Mouse (Mus musculus): ENCODE results near the gene Hist1h4h.
A peak's percentile ranks its signal among the peaks of the same experiment; 100 is the strongest.
"Not testable (repeated sequence)": the region's sequence is repeated elsewhere in the genome, so short reads cannot be mapped to it uniquely, and the experiment has no call there.

Gene Hist1h4h

DNA sequence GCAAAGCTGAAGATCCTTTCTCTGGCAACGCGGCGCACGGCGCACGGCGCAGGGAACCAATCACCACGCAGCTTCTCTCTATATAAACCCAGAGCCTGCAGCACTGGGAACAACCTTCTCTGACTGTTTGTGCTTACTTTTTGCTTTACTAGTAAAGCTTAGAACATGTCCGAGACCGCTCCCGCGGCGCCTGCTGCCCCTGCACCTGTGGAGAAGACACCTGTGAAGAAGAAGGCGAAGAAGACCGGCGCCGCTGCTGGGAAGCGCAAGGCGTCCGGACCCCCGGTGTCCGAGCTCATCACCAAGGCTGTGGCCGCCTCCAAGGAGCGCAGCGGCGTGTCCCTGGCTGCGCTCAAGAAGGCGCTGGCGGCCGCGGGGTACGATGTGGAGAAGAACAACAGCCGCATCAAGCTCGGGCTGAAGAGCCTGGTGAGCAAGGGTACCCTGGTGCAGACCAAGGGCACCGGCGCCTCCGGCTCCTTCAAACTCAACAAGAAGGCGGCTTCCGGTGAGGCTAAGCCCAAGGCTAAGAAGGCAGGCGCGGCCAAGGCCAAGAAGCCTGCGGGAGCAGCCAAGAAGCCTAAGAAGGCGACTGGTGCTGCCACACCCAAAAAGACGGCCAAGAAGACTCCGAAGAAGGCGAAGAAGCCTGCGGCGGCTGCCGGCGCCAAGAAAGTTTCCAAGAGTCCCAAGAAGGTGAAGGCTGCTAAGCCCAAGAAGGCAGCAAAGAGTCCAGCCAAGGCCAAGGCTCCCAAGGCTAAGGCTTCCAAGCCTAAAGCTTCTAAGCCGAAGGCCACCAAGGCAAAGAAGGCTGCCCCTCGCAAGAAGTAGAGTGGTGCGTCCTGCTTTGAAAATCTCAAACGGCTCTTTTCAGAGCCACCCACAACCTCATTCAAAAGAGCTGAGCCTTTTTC is 24.3 kb downstream of the Hist1h4h start:
- peak; percentile 88 for DNase-seq (ENCODE audit: low read depth, low spot score)

- DNase-seq (ENCODE audit: low read depth, low spot score) = peak; percentile 92
Observed at GRCm38 (mm10) chr13:23555839-23556416, 25.1 kb downstream of the Hist1h4h start.

GRCm38 (mm10) chr13:23556906-23557305 is 26.1 kb downstream of the Hist1h4h start:
- no peak for DNase-seq (ENCODE audit: low read depth, low spot score)

- DNase-seq (ENCODE audit: low read depth, low spot score) = not testable (repeated sequence)
Observed at GRCm38 (mm10) chr13:23560699-23561098, 29.8 kb downstream of the Hist1h4h start.

GRCm38 (mm10) chr13:23561531-23561882 is 30.7 kb downstream of the Hist1h4h start:
- not testable (repeated sequence) for DNase-seq (ENCODE audit: low read depth, low spot score)

GRCm38 (mm10) chr13:23561883-23562659 is 31.2 kb downstream of the Hist1h4h start, which contains the start of gene Hist1h3e:
Hist1h3e (minus strand) TSS chr13:23562369.
- peak; percentile 98 for DNase-seq (ENCODE audit: low read depth, low spot score)

- DNase-seq (ENCODE audit: low read depth, low spot score) = peak; percentile 82
Observed at GRCm38 (mm10) chr13:23562699-23563462, 32.0 kb downstream of the Hist1h4h start.

GRCm38 (mm10) chr13:23564482-23564881 is 33.6 kb downstream of the Hist1h4h start:
- DNase-seq (ENCODE audit: low read depth, low spot score) = no peak

- not testable (repeated sequence) for DNase-seq (ENCODE audit: low read depth, low spot score)
Observed at GRCm38 (mm10) chr13:23570261-23571021, 39.6 kb downstream of the Hist1h4h start.

DNA sequence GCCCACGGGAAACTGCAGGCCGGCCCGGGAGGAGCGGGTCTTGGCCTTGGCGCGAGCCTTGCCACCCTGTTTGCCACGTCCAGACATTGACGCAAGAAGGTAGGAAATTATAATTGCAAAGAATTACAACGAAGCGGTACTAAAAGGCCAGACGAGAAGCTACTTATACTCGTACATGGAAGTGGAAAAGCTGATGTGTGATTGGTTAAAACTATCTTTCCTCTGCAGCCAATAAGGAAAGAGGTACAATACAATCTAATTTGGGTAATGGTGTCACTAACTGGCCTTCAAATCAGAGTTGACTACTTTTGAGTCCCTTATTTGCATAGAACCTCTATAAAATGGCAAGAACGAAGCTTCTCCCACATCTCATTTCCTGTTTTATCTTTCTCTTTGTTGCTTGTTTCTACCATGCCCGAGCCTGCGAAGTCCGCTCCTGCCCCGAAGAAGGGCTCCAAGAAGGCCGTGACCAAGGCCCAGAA is 40.2 kb downstream of the Hist1h4h start, which contains the start of the genes Hist1h2ae and Hist1h2bg:
Gene Hist1h2ae, minus strand, starts transcription at position 199 of the 482 bp plus-strand sequence.
Gene Hist1h2bg, plus strand, starts transcription at position 375 of the 482 bp plus-strand sequence.
- DNase-seq (ENCODE audit: low read depth, low spot score) = peak; percentile 90

GRCm38 (mm10) chr13:23571504-23572217 is 40.8 kb downstream of the Hist1h4h start:
- not testable (repeated sequence) for DNase-seq (ENCODE audit: low read depth, low spot score)

DNA sequence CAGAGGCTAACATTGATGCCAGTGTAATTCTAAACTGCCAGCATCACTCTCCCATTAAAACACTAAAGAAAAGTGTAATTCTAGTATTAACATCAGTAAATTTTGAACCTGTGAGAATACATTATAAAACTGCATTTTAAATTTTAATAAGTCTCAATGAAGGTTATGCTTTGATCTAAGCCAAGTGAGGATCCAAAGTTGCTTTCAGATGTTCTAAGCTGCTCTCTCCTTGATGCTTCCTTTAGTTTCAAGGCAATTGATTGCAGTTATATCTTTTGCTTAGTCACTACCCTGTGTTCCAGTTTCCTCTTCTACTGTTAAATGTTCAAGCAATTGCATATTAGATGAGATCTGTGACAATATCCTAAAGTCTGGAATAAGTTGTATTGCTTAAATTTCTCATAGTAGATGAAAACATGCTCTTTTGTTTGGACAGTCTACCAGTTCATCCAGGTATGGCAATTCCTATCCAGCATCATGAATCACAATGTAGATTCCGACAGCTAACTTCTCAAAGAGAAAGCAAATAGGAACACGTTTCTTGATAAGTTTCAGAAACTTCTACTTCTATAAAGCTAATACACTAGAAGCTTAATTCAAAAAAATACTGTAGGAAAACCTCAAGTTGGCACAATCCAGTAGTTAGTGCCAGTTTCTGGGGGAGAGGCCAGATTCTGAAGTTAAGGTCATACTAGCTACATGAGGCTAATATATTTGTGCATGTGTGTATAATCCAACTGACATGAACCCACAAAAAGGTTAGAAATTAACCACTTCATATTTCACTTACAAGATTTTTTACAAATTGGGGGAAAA is 41.6 kb downstream of the Hist1h4h start:
- DNase-seq (ENCODE audit: low read depth, low spot score) = no peak

DNA sequence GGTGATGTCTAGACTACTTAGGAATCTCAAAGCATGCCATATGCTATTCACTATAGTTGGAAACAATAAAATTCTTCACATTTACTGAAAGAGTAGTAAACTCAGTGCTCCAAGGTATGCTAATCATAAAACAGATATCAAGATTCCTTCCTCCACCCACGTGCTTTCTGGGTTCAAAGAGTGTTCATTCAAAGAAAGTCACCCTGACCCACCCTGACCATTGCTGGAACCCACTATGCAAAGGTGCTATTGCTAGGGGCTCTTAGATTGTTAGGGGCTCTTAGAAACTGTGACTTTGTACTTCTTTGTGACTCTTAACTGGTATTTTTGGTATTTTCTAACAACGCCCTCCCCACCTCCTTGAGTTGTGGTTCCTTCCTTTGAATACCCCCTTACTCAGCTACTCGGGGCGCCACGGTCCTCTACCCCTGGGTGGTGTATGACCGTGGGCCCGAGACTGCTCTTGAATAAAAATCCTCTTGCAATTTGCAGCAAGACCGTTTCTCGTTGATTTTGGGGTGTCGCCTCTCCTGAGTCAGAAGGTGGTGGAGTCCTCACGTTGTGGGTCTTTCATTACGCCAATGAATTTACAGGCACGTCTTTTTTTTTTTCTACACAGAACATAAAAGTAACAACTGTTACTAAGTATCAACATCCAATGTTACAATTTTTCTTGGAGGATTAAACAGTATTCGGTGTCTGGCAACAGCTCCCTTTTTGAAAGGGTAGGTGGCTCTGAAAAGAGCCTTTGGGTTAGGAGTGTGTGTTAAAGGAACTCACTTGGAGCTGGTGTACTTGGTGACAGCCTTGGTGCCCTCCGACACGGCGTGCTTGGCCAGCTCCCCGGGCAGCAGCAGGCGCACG is 42.4 kb downstream of the Hist1h4h start:
- DNase-seq (ENCODE audit: low read depth, low spot score) = not testable (repeated sequence)

- DNase-seq (ENCODE audit: low read depth, low spot score) = peak; percentile 97
Observed at GRCm38 (mm10) chr13:23573898-23574524, 43.2 kb downstream of the Hist1h4h start, which contains the start of the genes Hist1h2bf and Hist1h2ad. Hist1h2bf (minus strand) TSS chr13:23574196. Hist1h2ad (plus strand) TSS chr13:23574381.

- DNase-seq (ENCODE audit: low read depth, low spot score) = not testable (repeated sequence)
Observed at GRCm38 (mm10) chr13:23574546-23575170, 43.8 kb downstream of the Hist1h4h start.

DNA sequence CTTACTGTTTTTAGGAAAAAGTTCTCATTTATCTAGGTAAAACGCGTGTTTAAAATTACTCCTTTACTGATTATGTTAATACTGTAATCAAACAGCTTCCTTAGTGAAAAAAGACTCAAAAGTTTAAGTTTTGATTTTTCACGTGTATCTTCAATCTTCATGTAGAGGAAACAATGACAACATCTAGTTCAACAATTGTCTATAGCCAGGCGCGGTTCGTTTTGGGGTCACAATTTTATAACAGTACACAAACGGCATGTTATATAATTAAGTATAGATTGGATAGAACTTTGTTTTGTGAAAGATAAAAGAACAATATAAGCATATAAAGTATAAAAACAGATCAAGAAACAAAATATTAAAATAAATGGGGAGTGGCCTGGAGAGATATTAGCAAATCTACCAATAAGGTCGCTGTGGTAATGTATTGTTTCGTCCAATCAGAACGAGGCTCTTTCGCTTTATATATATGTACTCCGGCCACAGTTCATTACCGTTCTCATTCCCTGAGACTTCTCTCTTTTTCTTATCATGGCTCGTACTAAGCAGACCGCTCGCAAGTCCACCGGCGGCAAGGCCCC is 44.5 kb downstream of the Hist1h4h start, which contains the start of gene Hist1h3d:
Gene Hist1h3d, plus strand, starts transcription at position 493 of the 581 bp plus-strand sequence.
- DNase-seq (ENCODE audit: low read depth, low spot score) = peak; percentile 87

Data from mesoderm, embryonic 11.5 days (tissue).